In the genomic region with DNA sequence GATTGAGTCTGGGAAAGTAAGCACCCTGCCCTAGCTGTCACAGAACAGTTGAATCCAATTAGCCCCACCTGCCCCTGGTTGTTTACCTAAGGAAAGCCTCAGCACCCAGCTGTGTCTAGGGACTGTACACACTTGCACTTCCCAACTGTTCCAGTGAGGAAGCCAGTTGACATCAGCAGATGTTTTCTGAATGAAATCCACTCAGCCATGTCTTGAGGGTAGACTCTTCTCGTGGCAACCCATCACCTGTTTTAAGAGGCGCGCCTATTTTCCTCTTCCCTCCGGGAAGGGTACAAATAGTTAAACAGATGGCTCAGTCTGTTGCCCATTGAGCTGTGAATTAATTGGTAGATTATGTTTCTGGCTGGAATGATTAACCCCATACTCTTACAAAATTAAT, we compare ENCODE assay signal across 16 mouse cellular contexts.
DNase-seq lines count a peak whose midpoint lies in the region; ATAC-seq lines count a peak whose summit lies in the region.
"Had no signal": no experiment of that assay in that cellular context is flagged by ENCODE, and none has a peak within 500 bp of the region (broad histone marks: within the 10 kb centered on the region; RNA-seq: fewer than 3 reads in every experiment).

No protein-coding gene starts in this region.

- no peak overlapping the region for H3K9ac ChIP-seq in midbrain, embryonic 16.5 days (ENCODE audit: low read depth, low read length)
- H3K9ac ChIP-seq in forebrain, embryonic 13.5 days: no peak overlapping the region

- H3K27me3 ChIP-seq in midbrain, embryonic 10.5 days (ENCODE audit: low read depth, poor library complexity, severe bottlenecking): no peaks in the 10 kb centered on the region
- no peaks in the 10 kb centered on the region for H3K27me3 ChIP-seq in midbrain, embryonic 16.5 days (ENCODE audit: control insufficient read depth, insufficient read depth, low read depth, low read length)
- H3K27me3 ChIP-seq in forebrain, embryonic 13.5 days: no peaks in the 10 kb centered on the region

- H3K27ac ChIP-seq in midbrain, embryonic 10.5 days (replicated peaks): 0 out of 2 replicates have a peak overlapping the region, but pooled peaks have one; percentile 23
- no peak overlapping the region for H3K27ac ChIP-seq in midbrain, embryonic 16.5 days (ENCODE audit: low read length)
- H3K27ac ChIP-seq in forebrain, embryonic 13.5 days: peak overlapping the region; percentile 54; the same call in 1 of the 2 replicates

- DNase-seq in heart, adult 11 months: peak; percentile 46
- no peak for DNase-seq in heart, adult 8-10 months (ENCODE audit: low spot score)
- no peak for DNase-seq in midbrain, embryonic 10.5 days (ENCODE audit: low spot score)
- peak; percentile 21 for DNase-seq in mesoderm, embryonic 11.5 days (ENCODE audit: low read depth, low spot score)
- no peak for DNase-seq in adrenal gland, postnatal 4 days (ENCODE audit: low spot score in 2 of 2)
- DNase-seq in right cerebral cortex, postnatal 4 days: no peak
- DNase-seq: adrenal gland, postnatal 36 days; cerebellum, adult 11-12 months; kidney, adult 9 months; lung, adult 18-20 months; lung, postnatal 4 days; right cerebral cortex, postnatal 25 days; thymus, postnatal 4 days had no signal

- ATAC-seq in midbrain, embryonic 16.5 days: no peak
- no peak for ATAC-seq in forebrain, embryonic 13.5 days
- ATAC-seq: CD4-positive, CD25-positive, alpha-beta regulatory T cell, adult 4 months had no signal

- H3K4me3 ChIP-seq in midbrain, embryonic 10.5 days: no peak overlapping the region
- no peak overlapping the region for H3K4me3 ChIP-seq in midbrain, embryonic 16.5 days (ENCODE audit: low read depth, low read length)
- H3K4me3 ChIP-seq in forebrain, embryonic 13.5 days: no peak overlapping the region

- no peaks in the 10 kb centered on the region for H3K9me3 ChIP-seq in midbrain, embryonic 10.5 days (replicated peaks)
- H3K9me3 ChIP-seq in midbrain, embryonic 16.5 days (replicated peaks; ENCODE audit: control insufficient read depth, low read length, poor library complexity, severe bottlenecking): no peaks in the 10 kb centered on the region
- H3K9me3 ChIP-seq in forebrain, embryonic 13.5 days (replicated peaks): no peaks in the 10 kb centered on the region

- H3K4me2 ChIP-seq in midbrain, embryonic 16.5 days (ENCODE audit: low read length): no peak overlapping the region
- H3K4me2 ChIP-seq in forebrain, embryonic 13.5 days: no peak overlapping the region

- no peaks in the 10 kb centered on the region for H3K36me3 ChIP-seq in midbrain, embryonic 10.5 days
- no peaks in the 10 kb centered on the region for H3K36me3 ChIP-seq in midbrain, embryonic 16.5 days (ENCODE audit: control insufficient read depth, insufficient read depth, low read length)
- no peaks in the 10 kb centered on the region for H3K36me3 ChIP-seq in forebrain, embryonic 13.5 days (ENCODE audit: poor library complexity, severe bottlenecking)

- H3K4me1 ChIP-seq in midbrain, embryonic 10.5 days: peaks cover 15% of the 10 kb centered on the region
- no peaks in the 10 kb centered on the region for H3K4me1 ChIP-seq in midbrain, embryonic 16.5 days (ENCODE audit: control insufficient read depth, insufficient read depth, low read length)
- peaks cover 14% of the 10 kb centered on the region; the same call in 1 of the 2 replicates for H3K4me1 ChIP-seq in forebrain, embryonic 13.5 days

- 66% methylated on average over 4 of the region's 4 CpGs for WGBS in midbrain, embryonic 10.5 days
- WGBS in midbrain, embryonic 16.5 days: 30% methylated on average over 4 of the region's 4 CpGs
- WGBS in forebrain, embryonic 13.5 days: 54% methylated on average over 4 of the region's 4 CpGs

Comparison
In these comparisons a context has a peak if more than half of its experiments do, and no peak if none do; other contexts are left out.
1. DNase-seq: peak in heart, adult 11 months (single experiment) and mesoderm, embryonic 11.5 days (single experiment); none in heart, adult 8-10 months (single experiment), midbrain, embryonic 10.5 days (single experiment), adrenal gland, postnatal 4 days (0 of 2) and right cerebral cortex, postnatal 4 days (single experiment).